Mouse (Mus musculus) CD4-positive naive resting alpha-beta T cell, adult 76 days (primary cell): Measurements from ENCODE around the gene Pkn2. TPM values are rescaled to one million over a fixed set of nuclear protein-coding genes. Genes with fewer than 3 reads are reported as not detected.

Experiments used
- total RNA-seq: library from RNA; stranded (reverse); gene quantifications from one replicate; pipeline ENCODE4 v1.2.4, GENCODE M21; 2023

The Pkn2 gene
- 93.2 TPM for total RNA-seq

GRCm38 (mm10) chr3:142881872-142882623, at the start of gene Pkn2:
Pkn2 (minus strand) TSS chr3:142882004.

GRCm38 (mm10) chr3:142764995-142765777, 116.6 kb downstream of the Pkn2 start, which contains the start of gene Gtf2b:
Gtf2b (plus strand) TSS chr3:142765045.

Other genes with a start within 250 kb of the Pkn2 start
- gene Kyat3, start 181.0 kb downstream of the Pkn2 start, total RNA-seq = 2.8 TPM
- 63.9 TPM for gene Gtf2b, start 117.0 kb downstream of the Pkn2 start, total RNA-seq